Mouse (Mus musculus): ENCODE measurements around the gene Foxd3.
"Not testable (repeated sequence)": the region's sequence is repeated elsewhere in the genome, so short reads cannot be mapped to it uniquely, and the experiment has no call there.

Gene Foxd3

DNA sequence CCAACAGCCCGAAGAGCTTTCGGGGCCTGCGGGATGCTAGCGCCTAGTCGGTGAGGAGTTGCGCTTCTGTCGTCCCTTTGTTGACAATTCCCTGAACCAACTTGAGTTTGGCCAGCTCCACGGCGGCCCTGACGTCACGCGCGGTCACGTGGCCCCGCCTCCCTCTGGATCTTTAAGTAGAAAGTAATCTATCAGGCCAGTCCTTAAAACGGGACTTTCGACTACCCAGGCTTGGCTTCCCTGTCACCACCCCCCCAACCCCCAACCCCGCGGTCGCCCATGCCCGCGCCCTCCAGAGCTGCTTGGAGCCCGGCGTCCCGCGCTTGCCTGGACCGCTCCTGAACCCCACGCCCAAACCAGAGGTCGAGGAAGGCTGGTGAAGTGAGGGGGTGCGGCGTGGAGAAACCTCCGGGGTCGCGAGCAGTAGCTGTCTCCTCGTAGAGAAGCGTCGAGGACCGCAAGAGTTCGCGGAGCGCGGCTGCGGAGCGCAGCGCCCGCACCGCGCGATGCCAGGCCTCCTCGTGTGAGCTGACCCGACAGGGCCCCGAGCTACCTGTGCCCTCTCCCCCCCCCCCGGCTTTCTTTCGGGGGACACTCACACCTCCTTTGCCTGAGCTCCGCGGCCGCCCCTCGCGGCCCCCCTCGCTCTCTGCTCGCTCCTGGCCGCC, at the start of gene Foxd3:
TSS of gene Foxd3 (plus strand) at position 363 of the 668 bp plus-strand sequence.
- DNase-seq: peak; percentile 12 to 16

DNA sequence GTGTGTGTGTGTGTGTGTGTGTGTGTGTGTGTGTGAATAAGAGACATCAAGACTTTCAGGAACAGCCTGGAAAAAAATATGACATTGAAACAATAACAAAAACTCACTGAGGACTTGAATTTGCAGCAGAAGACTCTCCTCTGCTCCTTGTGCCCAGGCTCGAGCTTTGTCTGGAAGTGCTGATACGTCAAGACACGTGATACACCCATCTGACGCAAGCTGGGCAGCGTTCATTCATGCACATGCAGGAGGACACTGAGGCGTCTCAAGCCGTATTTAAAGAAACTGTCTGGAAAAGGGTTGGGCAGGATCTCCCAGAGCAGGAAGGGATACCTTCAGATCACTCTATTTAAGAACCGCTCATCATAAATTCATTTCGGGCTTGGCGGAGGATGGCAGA, 43.9 kb upstream of the Foxd3 start:
- DNase-seq: no peak

DNA sequence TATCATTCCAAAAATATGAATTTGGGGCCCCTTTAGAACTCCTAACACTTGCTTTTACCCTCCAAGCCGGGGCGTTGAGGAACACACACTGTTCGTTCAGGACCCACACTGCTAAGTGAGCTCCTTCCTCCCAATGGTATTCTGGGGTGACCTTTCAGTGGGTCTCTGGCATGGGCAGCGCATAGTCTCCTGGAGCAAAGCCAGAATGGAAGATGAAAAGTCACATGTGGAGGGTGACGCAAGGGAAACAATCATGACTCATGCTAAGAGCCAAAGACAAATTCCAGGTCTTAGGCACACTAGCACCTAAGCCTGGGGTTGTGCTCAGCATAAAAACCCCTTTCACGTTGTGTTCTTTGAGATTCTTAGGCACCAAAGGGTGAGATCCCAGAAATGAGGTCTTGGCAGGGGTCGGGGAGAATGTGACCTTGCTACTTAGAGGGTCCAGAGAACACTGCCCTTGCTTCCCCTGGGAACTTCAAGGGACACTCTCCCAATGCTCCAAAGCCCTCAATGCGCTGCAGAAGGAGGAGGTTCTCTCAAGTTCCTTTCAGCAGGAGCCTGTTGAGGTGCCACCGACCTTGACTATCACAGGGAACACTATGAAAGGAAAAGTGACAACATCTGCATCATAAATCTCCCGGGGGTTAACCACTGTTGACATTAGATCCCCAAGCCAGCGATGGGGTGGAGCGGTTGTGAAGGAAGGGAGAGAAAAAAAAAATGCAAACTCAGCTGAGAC, 43.3 kb upstream of the Foxd3 start:
- no peak for DNase-seq

DNA sequence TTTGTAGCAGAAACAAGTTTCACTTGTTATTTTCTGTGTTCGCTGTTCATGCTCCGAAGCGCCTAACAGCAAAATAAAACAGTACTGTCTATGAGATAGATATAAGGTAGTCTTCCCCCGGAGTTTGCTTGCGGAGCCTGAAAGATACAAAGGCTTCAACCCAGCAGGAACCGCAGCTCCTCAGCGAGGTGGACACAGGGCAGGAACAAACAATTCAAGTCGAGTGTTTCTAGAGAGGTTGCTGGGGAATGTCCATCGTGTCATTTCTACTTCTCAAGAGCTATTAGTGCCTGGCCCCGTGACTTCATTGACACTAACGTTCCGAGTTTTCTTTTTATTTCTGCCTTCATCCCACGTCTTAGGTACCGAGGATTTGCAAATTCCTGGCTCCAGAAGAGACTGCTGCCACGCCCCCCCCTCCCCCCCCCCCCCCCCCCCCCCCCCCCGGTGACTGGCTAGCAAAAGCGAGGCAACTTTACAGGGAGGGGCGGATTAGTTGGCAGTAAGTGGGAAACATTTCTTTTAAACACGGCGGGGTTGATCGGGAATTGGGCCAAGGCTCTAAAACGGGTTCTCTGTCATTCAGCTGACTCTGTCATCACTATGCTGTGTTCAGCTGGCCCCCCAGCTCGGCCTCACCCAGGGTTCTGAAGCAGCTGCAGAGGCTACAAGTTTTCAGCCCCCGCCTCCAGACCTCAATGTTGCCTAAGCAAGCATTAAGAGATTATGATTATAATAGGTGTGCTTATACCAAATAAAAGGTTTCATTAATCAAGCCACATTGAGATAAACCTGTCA, 29.9 kb upstream of the Foxd3 start:
- peak; percentile 13 to 16 for DNase-seq

DNA sequence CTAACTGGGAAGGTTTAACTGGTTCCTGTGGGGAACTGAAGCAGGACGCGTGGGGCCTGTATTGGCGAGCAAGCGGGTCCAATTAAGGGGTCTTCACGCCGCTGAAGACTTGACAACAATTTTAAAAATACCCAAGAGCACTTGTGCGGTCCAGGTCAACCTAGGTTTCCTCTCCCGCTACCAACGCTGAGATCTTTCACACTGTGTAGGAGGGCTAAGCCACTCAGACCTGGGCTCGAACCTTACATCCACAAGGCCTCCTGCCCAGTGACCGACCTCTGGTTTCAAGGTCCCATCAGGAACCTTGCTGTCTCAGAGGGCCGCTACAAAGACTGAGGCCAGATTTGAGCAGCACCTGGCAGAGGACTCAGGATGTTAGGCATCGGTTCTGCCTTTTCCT, 29.0 kb upstream of the Foxd3 start:
- no peak for DNase-seq

DNA sequence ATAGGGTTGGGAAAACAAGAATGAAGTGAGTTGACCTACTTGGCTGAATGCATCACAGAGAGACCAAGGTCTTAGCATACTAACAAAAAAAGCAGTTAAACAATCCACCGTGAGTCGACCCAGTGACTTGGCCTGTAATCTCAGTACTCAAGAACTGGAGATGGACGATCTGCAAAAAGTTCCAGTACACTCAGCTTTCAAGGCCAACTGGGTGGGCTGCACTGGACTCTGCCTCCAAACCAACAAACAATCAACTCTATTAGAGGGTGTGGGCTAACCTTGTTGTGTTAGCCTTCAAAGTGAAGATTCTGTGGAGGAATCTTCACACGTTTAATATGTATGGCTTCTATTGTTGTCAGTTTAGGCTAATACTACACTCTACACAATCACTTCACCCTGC, 20.1 kb upstream of the Foxd3 start:
- no peak for DNase-seq

DNA sequence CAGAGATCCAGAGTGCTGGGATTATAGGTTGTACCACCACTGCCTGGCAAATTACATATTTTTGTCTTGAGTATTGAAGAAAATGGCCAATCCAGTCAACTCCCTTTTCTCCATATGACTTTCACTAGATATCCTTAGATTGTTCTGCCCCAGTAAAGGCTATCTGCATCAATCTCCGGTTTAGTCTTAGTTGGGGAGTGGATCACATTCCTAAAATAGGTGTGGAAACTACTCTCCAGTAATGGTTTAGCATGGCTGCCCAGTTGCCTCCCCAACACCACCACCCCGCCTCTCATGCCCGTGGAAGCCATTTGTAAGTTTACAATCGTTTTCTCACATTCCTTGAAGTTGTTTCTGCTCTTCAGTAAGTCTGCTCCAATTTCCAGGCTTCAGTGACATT, 19.4 kb upstream of the Foxd3 start:
- DNase-seq: no peak

DNA sequence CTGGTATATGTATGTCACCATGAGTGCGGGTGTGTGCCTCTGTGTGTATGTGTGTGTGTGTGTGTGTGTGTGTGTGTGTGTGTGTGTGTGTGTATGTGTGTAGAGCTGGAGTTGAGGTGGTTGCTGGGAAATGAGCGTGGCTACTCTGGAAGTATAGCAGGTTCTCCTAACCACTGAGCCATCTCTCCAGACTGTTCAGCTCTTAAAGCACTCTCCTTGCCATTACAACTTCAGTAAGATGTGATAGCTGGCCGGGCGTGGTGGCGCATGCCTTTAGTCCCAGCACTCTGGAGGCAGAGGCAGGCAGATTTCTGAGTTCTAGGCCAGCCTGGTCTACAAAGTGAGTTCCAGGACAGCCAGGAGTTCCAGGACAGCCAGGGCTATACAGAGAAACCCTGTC, 15.5 kb upstream of the Foxd3 start:
- not testable (repeated sequence) for DNase-seq

DNA sequence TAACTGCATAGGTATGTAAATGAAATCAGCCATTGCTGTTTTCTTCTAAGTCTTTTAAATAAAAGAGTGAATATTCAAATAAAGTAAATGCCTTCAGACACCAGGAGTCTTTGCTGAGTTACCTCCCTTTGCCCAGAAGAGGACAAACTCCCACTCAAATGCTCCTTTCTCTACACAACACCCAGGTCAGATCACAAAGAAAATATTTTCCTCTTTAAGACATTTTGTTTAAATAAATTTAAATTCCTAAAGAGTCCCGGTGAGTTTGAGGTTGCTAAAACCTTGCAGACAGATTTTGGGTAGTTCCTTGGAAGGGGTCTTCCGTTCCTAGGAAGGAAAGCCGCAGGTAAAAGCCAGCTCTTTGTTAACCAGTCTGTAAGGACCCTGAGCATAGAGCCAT, 14.2 kb upstream of the Foxd3 start:
- no peak for DNase-seq

DNA sequence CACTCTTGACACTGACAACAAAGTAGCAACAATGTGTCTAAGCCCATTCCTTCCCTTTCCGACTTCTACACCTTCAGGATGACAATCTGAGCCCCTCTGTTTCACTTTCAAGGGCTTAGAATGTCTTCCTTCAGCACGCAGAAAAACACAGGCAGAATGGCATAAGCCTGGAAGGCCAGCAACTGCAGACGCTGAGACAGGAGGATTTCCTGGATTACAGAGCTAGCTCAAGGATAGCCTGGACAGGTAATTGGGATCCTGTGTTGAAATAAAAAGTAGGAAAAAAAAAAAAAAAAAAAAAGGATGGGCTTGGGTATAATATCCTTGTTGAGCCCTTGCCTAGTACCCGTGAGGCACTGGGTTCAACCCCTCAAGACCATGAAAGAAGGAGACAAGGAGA, 10.5 kb upstream of the Foxd3 start:
- DNase-seq: no peak

DNA sequence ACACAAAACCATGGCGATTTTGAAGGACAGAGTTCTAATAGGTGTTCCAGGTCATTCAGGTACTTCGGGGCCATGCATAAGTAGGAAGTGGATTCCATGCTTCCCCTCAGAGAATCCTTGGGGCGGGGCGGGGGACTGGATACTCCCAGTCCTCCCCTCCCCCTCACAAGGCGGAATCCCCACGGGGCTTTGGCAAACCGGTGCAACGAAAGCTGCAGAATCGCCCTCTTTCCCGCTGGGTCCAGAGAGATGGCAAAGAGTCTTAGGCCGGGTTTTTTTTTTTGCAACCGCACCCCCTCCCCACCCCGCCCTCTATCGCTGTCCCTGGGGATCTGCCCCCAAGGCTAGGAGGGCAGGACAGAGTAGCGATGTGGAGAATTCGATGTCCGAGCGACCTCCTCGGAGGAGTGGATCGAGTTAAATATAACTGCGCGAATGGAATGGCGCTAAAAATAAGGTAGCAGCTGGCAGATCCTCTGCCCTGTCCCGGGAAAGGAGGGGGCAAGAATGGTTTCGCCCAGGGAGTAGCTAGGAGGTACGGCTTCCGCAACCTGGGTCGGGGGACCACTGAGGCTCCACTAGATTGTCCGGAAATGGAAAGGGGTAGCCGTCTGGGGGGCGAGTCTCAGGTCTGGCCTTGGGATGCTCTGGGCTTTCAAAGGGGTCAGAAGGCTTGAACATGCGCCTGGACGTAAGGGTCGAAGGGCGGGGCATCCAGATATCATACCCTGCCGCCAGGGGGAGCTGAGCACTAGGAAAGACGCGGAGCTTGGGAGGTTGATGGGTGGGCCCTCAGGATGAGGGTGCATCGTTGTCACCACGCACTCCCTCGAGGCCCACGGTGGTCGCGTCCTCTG, 5.8 kb upstream of the Foxd3 start:
- peak; percentile 17 to 37 for DNase-seq

DNA sequence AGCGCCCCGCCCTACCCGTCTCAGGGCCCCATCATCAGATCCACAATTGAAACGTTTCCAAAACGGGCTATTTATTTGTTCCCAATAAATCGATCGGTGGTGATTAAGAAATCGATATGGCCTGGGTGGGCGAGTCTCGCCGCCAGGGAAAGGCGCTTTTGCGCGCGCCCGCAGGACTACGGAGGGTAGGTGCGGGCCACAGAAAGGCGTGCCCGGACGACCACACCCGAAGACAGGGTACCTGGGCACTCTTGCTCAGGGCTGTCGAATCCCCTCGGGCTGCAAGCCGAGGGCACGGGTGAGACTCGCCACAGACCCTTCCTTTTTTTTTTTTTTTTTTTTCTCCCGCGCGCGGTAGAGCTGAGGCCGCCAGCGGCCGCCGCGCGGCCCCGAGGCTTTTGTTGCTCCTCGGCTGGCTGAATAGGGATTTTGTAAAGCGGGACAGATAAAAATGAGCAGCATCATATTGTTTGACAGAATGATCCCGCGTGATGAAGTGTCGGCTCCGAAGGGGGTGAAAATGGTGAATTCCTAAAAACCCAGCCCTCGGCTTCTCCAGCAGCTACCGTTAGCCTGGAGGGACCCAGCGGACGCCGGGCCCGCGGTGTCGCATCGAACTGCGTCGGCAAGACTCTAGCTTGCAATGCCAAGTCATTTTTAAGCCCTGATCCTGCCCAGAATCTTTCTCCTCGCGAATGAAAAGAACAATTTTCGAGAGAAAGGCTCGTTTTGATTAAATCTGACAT, 5.0 kb upstream of the Foxd3 start:
- DNase-seq: peak; percentile 35 to 53

DNA sequence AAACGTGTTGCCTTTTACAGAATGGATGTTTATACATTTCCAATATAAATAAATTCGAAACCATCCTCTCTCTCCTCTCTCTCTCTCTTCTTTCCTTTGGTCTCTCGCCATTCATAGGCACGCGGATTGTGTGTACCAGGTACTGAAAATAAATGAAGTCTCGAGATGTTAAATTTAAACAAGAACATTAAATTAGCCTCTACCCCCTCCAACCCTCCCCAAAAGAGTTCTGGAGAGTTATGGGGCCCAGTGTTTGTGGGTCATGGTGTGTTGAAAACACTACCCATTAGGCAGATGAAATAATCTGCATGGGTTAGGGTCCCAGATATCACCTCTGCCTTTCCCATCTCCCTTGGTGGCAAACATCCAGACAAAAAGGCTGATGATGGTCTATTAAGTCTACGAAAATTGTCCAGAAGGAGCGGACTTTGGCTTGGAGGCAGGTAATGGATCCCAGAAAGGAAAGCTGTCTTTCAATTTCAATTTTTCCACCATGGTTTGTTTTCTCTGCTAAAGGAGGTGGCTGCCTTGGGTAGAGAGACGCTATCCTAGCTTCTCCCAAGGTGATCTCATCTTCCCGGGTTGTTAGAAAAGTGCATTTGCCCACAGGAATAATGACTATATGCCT, 4.2 kb upstream of the Foxd3 start:
- DNase-seq: peak in 1 of 2 experiments; percentile 32

DNA sequence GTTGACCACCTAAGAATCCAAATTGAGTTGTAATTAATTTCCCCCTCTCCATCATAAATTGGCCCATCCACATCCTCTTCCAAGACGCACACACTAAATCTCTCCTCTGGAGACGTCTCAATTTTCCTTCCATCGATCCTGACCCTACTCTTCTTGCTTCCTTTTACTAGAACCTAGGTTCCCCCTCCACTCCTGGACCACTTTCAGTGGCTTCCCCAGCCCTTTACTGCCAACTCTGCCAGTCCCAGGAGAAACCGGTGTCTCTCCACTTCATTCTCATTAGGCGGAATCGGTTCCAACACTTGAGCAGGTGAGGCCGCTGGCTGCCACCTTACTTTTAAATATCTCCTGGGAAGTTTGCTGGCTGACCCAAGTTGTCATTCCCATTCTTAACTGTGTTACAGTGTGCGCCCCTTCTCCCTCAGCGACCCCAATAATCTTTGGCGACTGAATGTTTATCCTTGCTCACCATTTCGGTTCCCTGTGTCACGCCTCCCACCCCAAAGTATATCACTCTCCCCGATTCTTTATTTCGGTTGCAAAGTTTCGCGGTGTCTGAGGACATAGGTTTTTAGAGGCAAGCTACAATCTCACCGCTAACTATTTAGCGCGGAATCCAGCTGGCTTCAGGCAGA, 3.4 kb upstream of the Foxd3 start:
- peak; percentile 9 to 26 for DNase-seq

DNA sequence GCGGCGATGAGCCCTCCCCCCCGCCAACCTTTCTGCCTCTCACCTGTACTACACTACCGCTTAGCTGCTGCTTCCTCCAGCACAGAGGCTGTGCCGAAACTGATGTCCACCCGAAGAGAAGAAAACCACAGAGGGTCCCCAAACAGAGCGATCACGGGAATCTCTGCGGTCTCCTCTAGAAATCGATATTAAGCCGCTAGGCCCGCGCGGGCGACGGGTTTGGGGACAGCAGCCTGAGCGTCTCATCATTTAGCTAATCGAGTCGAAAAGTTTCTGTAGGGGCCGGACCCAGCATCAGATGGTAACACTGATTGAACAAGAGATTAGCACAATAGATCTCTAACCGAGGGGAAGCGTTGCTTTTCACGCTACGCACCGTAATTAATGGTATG, 2.9 kb upstream of the Foxd3 start:
- DNase-seq: peak; percentile 12 to 37

DNA sequence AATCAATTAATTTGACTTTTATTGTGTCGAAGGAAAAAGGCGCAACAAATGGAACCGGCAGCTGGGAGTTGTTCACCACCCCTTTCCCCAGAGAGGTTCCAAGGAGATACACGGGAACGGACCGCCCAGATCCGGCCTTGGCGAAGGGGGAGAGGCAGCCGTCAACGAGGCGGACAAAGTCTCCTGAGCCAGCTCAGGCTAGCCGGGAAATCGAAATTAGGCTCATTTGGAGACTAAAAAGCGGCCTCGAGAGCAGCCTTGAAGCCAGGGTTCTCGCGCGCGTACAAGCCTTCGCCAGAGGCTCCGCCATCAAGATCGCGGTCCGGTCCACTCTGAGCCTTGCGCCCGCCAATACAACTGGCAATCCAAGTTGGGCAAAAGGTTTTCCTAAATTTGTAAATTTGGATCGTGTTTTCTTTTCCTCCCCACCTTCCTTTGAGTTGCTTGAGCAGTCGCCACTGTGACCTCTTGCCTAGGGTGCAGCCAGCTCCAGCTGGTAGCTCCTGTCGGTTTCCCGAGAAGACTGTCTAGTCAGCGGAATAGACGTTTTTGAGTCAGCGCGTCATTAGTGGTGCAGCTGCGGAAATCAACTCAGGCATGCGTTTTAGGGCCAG, 2.4 kb upstream of the Foxd3 start:
- peak; percentile 18 to 42 for DNase-seq

DNA sequence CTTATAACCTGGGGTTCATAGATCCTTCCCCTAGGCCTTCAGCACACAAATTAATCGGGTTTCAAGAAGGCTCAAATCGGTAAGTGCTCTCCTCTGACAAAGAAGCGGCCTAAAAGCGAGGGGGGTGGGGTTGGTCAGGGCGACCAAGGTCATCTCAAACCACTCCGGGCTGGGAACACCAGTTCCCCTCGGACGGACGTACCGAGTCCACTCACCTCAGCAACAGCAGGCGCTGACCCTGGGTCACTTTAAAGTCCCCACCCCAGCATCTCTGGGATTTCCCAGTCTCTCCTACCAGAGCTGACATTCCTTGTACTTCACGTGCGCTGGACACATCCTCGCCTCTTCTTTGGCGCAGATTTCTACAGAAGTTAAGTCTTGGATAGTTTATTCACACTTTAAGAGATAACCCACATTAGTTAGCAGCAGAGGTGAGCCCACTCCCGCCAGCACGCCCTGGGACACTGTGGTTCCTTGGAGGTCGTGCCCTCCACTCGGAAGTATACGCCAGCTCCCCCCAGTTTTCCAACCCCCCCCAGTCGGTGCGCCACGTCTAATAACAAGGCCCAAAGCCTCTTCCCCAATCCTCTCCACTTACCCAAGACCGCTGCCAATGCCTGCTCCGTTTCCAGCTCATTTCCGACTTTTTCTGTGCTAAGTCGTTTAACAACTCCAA, 1.3 kb upstream of the Foxd3 start:
- peak; percentile 12 to 36 for DNase-seq

DNA sequence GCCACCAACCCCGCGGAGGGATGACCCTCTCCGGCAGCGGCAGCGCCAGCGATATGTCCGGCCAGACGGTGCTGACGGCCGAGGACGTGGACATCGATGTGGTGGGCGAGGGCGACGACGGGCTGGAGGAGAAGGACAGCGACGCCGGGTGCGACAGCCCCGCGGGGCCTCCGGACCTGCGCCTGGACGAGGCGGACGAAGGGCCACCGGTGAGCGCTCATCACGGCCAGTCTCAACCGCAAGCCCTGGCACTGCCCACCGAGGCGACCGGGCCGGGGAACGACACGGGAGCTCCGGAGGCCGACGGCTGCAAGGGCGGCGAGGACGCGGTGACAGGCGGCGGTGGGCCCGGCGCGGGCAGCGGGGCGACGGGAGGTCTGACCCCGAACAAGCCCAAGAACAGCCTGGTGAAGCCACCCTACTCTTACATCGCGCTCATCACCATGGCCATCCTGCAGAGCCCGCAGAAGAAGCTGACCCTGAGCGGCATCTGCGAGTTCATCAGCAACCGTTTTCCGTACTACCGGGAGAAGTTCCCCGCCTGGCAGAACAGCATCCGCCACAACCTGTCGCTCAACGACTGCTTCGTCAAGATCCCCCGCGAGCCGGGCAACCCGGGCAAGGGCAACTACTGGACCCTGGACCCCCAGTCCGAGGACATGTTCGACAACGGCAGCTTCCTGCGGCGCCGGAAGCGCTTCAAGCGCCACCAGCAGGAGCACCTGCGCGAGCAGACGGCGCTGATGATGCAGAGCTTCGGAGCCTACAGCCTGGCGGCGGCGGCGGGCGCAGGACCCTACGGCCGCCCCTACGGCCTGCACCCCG, 718 bp downstream of the Foxd3 start:
- DNase-seq: peak; percentile 18 to 43

DNA sequence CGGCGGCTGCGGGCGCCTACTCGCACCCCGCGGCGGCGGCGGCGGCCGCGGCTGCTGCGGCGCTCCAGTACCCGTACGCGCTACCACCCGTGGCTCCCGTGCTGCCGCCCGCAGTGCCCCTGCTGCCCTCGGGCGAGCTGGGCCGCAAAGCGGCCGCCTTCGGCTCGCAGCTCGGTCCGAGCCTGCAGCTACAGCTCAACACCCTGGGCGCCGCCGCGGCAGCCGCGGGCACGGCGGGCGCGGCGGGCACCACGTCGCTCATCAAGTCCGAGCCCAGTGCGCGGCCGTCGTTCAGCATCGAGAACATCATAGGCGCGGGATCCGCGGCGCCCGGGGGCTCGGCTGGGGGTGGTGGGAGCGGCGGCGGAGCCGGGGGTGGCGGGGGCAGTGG, 1.3 kb downstream of the Foxd3 start:
- DNase-seq: peak; percentile 6 to 15

All from cerebellum, postnatal 14 days (tissue).